Mouse (Mus musculus) T-cell, adult 66 days (primary cell): Measurements from ENCODE around the gene Lingo2. TPM values are rescaled to one million over a fixed set of nuclear protein-coding genes. Genes with fewer than 3 reads are reported as not detected.

Experiments used
- total RNA-seq, 2 experiments: library from RNA; stranded (reverse); gene quantifications; 3 replicates in 1 of 2; 4 replicates in 1 of 2; pipeline ENCODE4 v1.2.4; 2023

Gene Lingo2
- not detected for total RNA-seq

GRCm38 (mm10) chr4:36951150-36951954 lies at the start of gene Lingo2:
Gene Lingo2 (minus strand): TSS chr4:36951747.

